Mouse (Mus musculus): ENCODE measurements around the gene Dlx4. TPM values are rescaled to one million over a fixed set of nuclear protein-coding genes. Genes with fewer than 3 reads are reported as not detected.

The Dlx4 gene
- polyA plus RNA-seq, 1 experiment from 2014 or later, result not detected

DNA sequence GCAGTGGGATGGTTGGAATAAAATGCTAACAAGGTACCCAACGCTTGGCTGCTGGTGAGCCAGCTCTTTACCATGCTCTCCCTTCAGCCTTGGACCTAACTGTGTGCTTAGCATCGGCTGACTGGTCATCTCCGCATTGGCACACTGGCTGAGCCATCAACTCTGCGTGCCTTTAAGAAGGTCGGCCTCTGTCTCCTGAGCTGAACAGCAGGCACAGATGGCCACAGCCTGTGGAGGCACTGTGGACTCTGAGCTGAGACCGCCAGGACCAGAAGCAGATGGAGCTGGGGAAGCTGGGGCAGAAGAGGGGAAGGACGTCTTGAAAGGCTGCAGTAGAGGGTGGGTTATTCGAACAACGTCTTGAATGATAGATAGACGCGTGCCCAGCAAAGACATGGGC is 17.7 kb downstream of the Dlx4 start:
- Histone ChIP-seq H3K36me3 (ENCODE audit: control insufficient read depth, insufficient read depth) (no peaks in the 10 kb centered on the region), H3K9me3 (ENCODE audit: control insufficient read depth, low read length) (no peaks in the 10 kb centered on the region), H3K4me1 (replicated peaks; ENCODE audit: control insufficient read depth, insufficient read depth, low read length) (peaks cover 8% of the 10 kb centered on the region), H3K27ac (ENCODE audit: low read length) (no peak overlapping the region), H3K4me2 (ENCODE audit: low read length) (no peak overlapping the region), H3K9ac (replicated peaks; ENCODE audit: low read depth, low read length) (no peak overlapping the region), H3K4me3 (replicated peaks; ENCODE audit: low read length) (no peak overlapping the region), H3K27me3 (replicated peaks; ENCODE audit: control insufficient read depth, insufficient read depth, low read length) (peaks cover 26% of the 10 kb centered on the region)
- WGBS, result 66% methylated on average over 11 of the region's 11 CpGs
- no peak for ATAC-seq

DNA sequence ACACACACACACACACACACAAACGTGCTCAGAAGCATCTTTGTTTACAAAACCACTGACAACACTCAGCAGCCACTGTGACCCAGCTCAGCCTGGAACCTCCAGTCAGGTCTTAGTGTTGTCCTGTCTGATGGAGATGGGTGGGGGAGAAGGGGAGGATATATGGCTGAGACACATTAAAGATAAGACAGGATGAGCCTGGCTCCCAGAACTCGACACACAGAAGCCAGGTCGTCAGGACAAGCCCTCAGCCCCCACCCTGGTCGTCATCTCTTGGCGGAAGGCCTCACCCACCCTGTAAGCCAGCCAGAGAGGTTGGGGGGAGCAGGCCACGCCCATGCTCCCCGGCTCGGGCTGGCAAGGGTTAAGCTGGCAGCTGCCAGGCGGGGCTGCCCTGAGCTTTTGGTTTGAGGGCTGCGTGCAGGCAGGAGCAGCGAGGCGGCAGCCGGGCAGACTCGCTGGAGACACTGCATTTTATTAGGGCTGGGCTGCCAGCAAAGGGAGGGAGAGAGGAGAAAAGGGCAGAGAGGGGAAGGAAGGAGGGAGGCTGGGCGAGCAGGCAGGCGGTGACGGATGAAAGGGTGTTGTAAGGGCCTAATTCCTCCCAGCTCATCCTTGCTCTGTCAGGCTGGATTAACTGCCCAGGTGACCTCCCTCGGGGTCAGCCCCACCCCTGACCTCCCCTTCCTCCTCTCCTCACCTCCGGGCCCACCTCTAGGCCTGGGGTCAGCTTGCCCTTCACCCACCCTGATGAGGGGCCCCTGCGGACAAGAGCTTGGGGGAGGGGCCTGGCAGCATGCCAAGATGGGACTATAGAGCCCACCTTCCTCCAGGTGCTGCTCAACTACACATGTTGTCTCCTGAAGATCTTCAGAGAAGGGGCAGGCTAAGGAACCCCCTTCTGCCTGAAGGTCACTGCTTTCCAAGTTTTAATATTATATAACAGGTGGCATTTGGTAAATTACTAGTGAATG is 19.5 kb downstream of the Dlx4 start:
- Histone ChIP-seq H3K4me2 (ENCODE audit: low read length) (peak overlapping the region; percentile 36), H3K4me1 (replicated peaks; ENCODE audit: control insufficient read depth, insufficient read depth, low read length) (peaks cover 10% of the 10 kb centered on the region), H3K9ac (replicated peaks; ENCODE audit: low read depth, low read length) (peak overlapping the region; percentile 41), H3K27me3 (replicated peaks; ENCODE audit: control insufficient read depth, insufficient read depth, low read length) (peaks cover 44% of the 10 kb centered on the region), H3K4me3 (replicated peaks; ENCODE audit: low read length) (no peak overlapping the region), H3K9me3 (ENCODE audit: control insufficient read depth, low read length) (no peaks in the 10 kb centered on the region), H3K36me3 (ENCODE audit: control insufficient read depth, insufficient read depth) (no peaks in the 10 kb centered on the region), H3K27ac (ENCODE audit: low read length) (no peak overlapping the region)
- 1% methylated on average over 20 of the region's 20 CpGs for WGBS
- ATAC-seq, result peak; percentile 80

DNA sequence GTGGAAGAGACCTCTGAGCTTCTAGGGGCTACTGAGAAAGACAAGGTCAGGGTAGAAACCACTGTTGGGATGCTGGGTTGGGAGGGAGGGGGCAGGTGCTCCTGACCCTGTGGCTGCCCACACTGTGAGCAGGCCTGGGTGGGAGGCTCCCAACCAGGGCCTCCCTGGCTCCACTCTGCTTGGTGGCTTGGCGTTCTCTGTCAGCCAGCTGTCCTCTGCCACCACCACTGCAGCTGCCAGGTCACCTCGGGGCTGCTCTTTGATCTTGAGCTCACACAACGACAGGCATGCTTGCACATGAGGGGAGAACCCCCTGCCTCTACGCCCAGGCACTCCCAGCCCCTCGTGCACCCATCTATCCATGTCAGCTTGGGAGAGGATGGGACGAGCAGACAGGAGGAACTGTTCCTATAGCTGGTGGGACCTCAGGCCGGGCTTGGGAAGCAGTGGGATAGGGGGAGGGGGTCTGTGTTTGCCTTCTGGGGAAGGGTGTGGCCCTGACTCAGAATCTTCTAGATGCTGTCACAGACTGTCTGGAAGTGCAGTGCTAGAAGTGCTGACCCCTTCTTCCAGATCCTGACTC is 20.6 kb downstream of the Dlx4 start:
- Histone ChIP-seq H3K36me3 (ENCODE audit: control insufficient read depth, insufficient read depth) (no peaks in the 10 kb centered on the region), H3K9me3 (ENCODE audit: control insufficient read depth, low read length) (no peaks in the 10 kb centered on the region), H3K9ac (replicated peaks; ENCODE audit: low read depth, low read length) (no peak overlapping the region), H3K4me2 (ENCODE audit: low read length) (no peak overlapping the region), H3K4me3 (replicated peaks; ENCODE audit: low read length) (no peak overlapping the region), H3K27me3 (replicated peaks; ENCODE audit: control insufficient read depth, insufficient read depth, low read length) (peaks cover 49% of the 10 kb centered on the region), H3K4me1 (replicated peaks; ENCODE audit: control insufficient read depth, insufficient read depth, low read length) (peaks cover 19% of the 10 kb centered on the region), H3K27ac (ENCODE audit: low read length) (no peak overlapping the region)
- no peak for ATAC-seq
- WGBS, result 35% methylated on average over 7 of the region's 7 CpGs

DNA sequence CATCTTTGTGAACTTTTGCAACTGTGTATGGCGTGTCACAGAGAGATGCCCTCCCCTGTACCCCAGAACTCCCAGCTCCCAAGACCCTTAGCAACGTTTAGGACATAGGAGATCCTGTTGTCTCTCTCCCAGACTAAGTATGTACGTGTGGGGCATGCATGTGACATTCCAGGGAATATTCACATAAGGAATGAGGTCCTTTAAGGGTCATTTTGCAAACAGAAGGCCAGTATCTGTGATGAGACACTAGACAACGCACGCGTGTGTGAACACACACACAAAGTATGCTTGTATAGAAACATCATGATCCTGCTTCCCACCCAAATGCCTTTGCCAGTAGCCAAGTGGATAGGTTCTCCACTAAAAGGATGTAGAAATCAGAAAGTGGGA is 24.0 kb downstream of the Dlx4 start:
- no peak overlapping the region for H3K4me3 ChIP-seq (replicated peaks; ENCODE audit: low read length)
- H3K9ac ChIP-seq (replicated peaks; ENCODE audit: low read depth, low read length), result no peak overlapping the region
- H3K4me2 ChIP-seq (ENCODE audit: low read length), result no peak overlapping the region
- peaks cover 28% of the 10 kb centered on the region for H3K4me1 ChIP-seq (replicated peaks; ENCODE audit: control insufficient read depth, insufficient read depth, low read length)
- no peaks in the 10 kb centered on the region for H3K36me3 ChIP-seq (ENCODE audit: control insufficient read depth, insufficient read depth)
- no peak for ATAC-seq
- WGBS, result 23% methylated on average over 6 of the region's 6 CpGs
- no peak overlapping the region for H3K27ac ChIP-seq (ENCODE audit: low read length)
- no peaks in the 10 kb centered on the region for H3K9me3 ChIP-seq (ENCODE audit: control insufficient read depth, low read length)
- peaks cover 73% of the 10 kb centered on the region for H3K27me3 ChIP-seq (replicated peaks; ENCODE audit: control insufficient read depth, insufficient read depth, low read length)

DNA sequence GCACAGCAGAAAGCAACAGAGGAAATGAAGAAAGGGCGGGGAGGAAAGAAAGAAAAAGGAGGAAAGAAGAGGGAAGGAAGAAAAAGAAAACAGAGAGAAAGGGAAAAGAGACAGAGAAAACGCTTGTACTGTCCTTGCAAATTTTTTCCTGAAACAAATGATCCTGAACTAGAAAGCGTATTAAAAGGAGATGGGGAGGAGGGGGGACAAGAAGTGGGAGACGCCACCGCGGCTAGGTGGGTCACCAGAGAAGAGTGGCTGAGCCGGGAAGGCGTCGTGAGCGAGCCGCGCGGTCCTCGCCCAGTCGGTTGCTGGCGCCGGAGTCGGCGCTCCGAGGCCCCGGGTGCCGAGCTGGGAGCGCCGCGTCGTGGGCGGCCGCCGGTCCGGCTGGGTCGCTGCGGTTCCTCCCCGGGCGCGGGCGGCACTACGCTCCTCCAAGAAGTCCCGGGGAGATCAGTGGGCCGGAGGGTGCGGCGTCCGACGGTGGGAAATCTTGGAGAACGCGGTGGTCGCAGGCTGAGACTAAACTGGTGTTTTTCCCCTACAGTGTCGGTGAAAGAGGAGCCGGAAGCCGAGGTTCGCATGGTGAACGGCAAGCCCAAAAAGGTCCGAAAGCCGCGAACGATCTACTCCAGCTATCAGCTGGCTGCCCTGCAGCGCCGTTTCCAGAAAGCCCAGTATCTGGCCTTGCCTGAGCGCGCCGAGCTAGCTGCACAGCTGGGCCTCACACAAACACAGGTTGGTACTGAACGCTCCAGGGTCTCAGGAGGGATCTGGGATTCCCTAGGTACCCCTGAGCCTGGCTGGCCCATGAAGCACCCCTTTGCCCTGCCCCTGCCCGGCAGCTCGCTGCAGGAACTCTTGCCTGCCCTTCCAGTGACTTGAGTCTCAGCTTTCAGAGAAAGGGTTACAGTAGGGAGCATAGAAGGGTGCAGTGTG is 24.6 kb downstream of the Dlx4 start:
- Histone ChIP-seq H3K36me3 (ENCODE audit: control insufficient read depth, insufficient read depth) (no peaks in the 10 kb centered on the region), H3K27me3 (replicated peaks; ENCODE audit: control insufficient read depth, insufficient read depth, low read length) (peaks cover 73% of the 10 kb centered on the region), H3K9ac (replicated peaks; ENCODE audit: low read depth, low read length) (no peak overlapping the region), H3K4me3 (replicated peaks; ENCODE audit: low read length) (peak overlapping the region; percentile 20), H3K4me2 (ENCODE audit: low read length) (peak overlapping the region; percentile 37), H3K27ac (ENCODE audit: low read length) (no peak overlapping the region), H3K4me1 (replicated peaks; ENCODE audit: control insufficient read depth, insufficient read depth, low read length) (peaks cover 21% of the 10 kb centered on the region), H3K9me3 (ENCODE audit: control insufficient read depth, low read length) (no peaks in the 10 kb centered on the region)
- 1% methylated on average over 63 of the region's 63 CpGs for WGBS
- ATAC-seq, result no peak

DNA sequence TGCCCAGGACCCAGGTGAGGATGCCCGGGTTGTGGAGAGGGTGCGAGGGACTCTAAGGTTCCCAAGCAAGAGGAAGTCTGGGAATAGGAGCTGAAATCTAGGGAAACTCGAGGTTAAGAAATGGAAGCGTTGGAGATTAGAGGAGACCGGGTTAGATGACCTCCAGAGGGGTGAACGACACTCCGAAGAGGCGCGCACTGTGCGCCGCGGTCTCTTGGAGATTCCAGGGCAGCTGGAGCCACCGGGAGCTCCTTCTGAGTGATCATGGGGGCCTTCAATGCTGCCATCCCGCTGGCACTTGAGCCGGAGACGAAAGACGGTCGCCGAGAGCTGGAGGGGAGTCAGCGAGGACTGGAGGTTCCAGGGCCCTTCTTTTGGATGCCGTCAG is 25.4 kb downstream of the Dlx4 start:
- WGBS, result under 1% methylated on average over 21 of the region's 21 CpGs
- no peaks in the 10 kb centered on the region for H3K9me3 ChIP-seq (ENCODE audit: control insufficient read depth, low read length)
- H3K4me1 ChIP-seq (replicated peaks; ENCODE audit: control insufficient read depth, insufficient read depth, low read length), result peaks cover 20% of the 10 kb centered on the region
- H3K27me3 ChIP-seq (replicated peaks; ENCODE audit: control insufficient read depth, insufficient read depth, low read length), result peaks cover 68% of the 10 kb centered on the region
- no peak overlapping the region for H3K27ac ChIP-seq (ENCODE audit: low read length)
- no peak for ATAC-seq
- no peak overlapping the region for H3K9ac ChIP-seq (replicated peaks; ENCODE audit: low read depth, low read length)
- H3K4me3 ChIP-seq (replicated peaks; ENCODE audit: low read length), result peak overlapping the region; percentile 42
- no peaks in the 10 kb centered on the region for H3K36me3 ChIP-seq (ENCODE audit: control insufficient read depth, insufficient read depth)
- H3K4me2 ChIP-seq (ENCODE audit: low read length), result peak overlapping the region; percentile 71; the same call in 1 of the 2 replicates

DNA sequence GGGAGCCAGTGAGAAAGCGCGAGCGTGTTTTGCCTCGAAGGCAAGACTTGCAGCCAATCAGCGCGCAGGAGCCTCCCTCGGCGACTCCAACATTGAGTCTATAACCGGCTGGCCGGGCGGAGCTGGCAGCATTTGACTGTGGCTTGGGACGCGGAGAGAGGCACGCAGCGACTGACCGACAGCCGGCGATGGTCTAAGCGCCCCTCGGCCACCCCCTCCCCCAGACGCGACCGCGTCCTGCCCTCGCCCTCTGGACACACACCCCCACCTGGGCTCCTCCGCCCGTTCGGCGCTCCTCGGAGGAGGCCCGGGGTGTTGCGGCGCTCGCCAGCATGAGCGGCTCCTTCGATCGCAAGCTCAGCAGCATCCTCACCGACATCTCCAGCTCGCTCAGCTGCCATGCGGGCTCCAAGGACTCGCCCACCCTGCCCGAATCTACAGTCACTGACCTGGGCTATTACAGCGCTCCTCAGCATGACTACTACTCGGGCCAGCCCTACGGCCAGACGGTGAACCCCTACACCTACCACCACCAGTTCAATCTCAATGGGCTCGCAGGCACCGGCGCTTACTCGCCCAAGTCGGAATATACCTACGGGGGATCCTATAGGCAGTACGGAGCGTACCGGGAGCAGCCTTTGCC is 26.0 kb downstream of the Dlx4 start, which contains the start of gene Dlx3:
Dlx3 (plus strand) TSS at position 130 of the 643 bp plus-strand sequence.
- ATAC-seq, result peak; percentile 36

DNA sequence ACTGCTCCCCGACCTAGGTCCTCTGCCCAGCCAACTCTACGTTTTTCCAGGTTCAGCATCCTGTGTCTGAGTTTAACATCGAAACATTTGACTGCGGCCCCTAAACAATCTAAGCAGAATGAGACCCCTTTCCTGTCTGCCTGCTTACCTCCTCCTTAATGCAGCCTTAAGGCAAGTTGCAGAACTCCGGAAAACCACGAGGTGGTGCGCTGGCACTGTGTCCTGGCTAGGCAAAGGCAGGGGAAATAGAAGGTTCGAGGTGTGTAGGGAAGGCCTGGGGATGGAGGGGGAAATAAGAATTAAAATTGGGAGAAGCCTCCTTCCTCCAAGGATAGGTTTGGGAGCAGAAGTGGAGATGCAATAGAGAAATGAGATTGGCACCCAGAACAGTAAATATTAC is 27.6 kb downstream of the Dlx4 start:
- H3K27ac ChIP-seq (ENCODE audit: low read length), result no peak overlapping the region
- peak; percentile 58; the same call in 1 of the 2 replicates for ATAC-seq
- no peak overlapping the region for H3K4me2 ChIP-seq (ENCODE audit: low read length)
- 3% methylated on average over 8 of the region's 8 CpGs for WGBS
- H3K9ac ChIP-seq (replicated peaks; ENCODE audit: low read depth, low read length), result 0 out of 2 replicates have a peak overlapping the region, but pooled peaks have one; percentile 29
- peaks cover 49% of the 10 kb centered on the region for H3K27me3 ChIP-seq (replicated peaks; ENCODE audit: control insufficient read depth, insufficient read depth, low read length)
- no peaks in the 10 kb centered on the region for H3K9me3 ChIP-seq (ENCODE audit: control insufficient read depth, low read length)
- no peak overlapping the region for H3K4me3 ChIP-seq (replicated peaks; ENCODE audit: low read length)
- no peaks in the 10 kb centered on the region for H3K36me3 ChIP-seq (ENCODE audit: control insufficient read depth, insufficient read depth)
- peaks cover 20% of the 10 kb centered on the region for H3K4me1 ChIP-seq (replicated peaks; ENCODE audit: control insufficient read depth, insufficient read depth, low read length)

More for the DNA sequence above, 26.0 kb downstream of the Dlx4 start, which contains the start of gene Dlx3:
- H3K4me1 ChIP-seq (replicated peaks; ENCODE audit: control insufficient read depth, insufficient read depth, low read length), result peaks cover 20% of the 10 kb centered on the region
- no peaks in the 10 kb centered on the region for H3K9me3 ChIP-seq (ENCODE audit: control insufficient read depth, low read length)
- peak within 1 kb of the TSS; percentile 42 for H3K4me3 ChIP-seq (replicated peaks; ENCODE audit: low read length)
- peak within 1 kb of the TSS; percentile 71 for H3K4me2 ChIP-seq (ENCODE audit: low read length)
- no peaks in the 10 kb centered on the region for H3K36me3 ChIP-seq (ENCODE audit: control insufficient read depth, insufficient read depth)
- H3K27ac ChIP-seq (ENCODE audit: low read length), result no peak within 1 kb of the TSS
- peaks cover 63% of the 10 kb centered on the region for H3K27me3 ChIP-seq (replicated peaks; ENCODE audit: control insufficient read depth, insufficient read depth, low read length)
- 1% methylated on average over 54 of the region's 55 CpGs for WGBS
- H3K9ac ChIP-seq (replicated peaks; ENCODE audit: low read depth, low read length), result peak within 1 kb of the TSS; percentile 37; the same call in 1 of the 2 replicates
